Mouse (Mus musculus) embryo, embryonic 11.5 days (tissue): ENCODE data around the gene Pola2.

ENCODE experiments used
- DNase-seq: peaks from one replicate; pipeline ENCODE4 v3.0.0-alpha.2; 2012; ENCODE audit warnings: low read depth, low spot score

Gene Pola2

GRCm38 (mm10) chr19:5937095-5937835 is 26.7 kb downstream of the Pola2 start:
- DNase-seq, result no peak

- DNase-seq, result no peak
Observed at GRCm38 (mm10) chr19:5935691-5936090, 28.3 kb downstream of the Pola2 start.

- DNase-seq, result no peak
Observed at GRCm38 (mm10) chr19:5935266-5935665, 28.7 kb downstream of the Pola2 start.

- no peak for DNase-seq
Observed at GRCm38 (mm10) chr19:5929634-5930596, 34.1 kb downstream of the Pola2 start.

- no peak for DNase-seq
Observed at GRCm38 (mm10) chr19:5928546-5928945, 35.5 kb downstream of the Pola2 start.

GRCm38 (mm10) chr19:5928104-5928503 is 35.9 kb downstream of the Pola2 start:
- no peak for DNase-seq

GRCm38 (mm10) chr19:5927532-5927931 is 36.5 kb downstream of the Pola2 start:
- DNase-seq, result no peak

GRCm38 (mm10) chr19:5927026-5927425 is 37.0 kb downstream of the Pola2 start:
- DNase-seq, result no peak

- no peak for DNase-seq
Observed at GRCm38 (mm10) chr19:5925311-5925855, 38.6 kb downstream of the Pola2 start.

GRCm38 (mm10) chr19:5924713-5925093 is 39.3 kb downstream of the Pola2 start, which contains the start of gene Cdc42ep2:
Gene Cdc42ep2 (minus strand): TSS chr19:5924816.
- peak; percentile 87 for DNase-seq

GRCm38 (mm10) chr19:5923990-5924712 is 39.9 kb downstream of the Pola2 start:
- peak; percentile 85 for DNase-seq

GRCm38 (mm10) chr19:5922963-5923362 is 41.0 kb downstream of the Pola2 start:
- DNase-seq, result no peak

- DNase-seq, result no peak
Observed at GRCm38 (mm10) chr19:5922119-5922942, 41.7 kb downstream of the Pola2 start.

GRCm38 (mm10) chr19:5921715-5922114 is 42.3 kb downstream of the Pola2 start:
- no peak for DNase-seq

GRCm38 (mm10) chr19:5913007-5913719 is 50.8 kb downstream of the Pola2 start, which contains the start of gene Dpf2:
Gene Dpf2 (minus strand): TSS chr19:5913010.
- no peak for DNase-seq

GRCm38 (mm10) chr19:5912103-5913006 is 51.6 kb downstream of the Pola2 start:
- DNase-seq, result peak; percentile 100

- no peak for DNase-seq
Observed at GRCm38 (mm10) chr19:5911430-5912102, 52.4 kb downstream of the Pola2 start.

GRCm38 (mm10) chr19:5910221-5910620 is 53.8 kb downstream of the Pola2 start:
- DNase-seq, result no peak
